Mouse (Mus musculus): ENCODE data around the gene Zfp292.

DNA sequence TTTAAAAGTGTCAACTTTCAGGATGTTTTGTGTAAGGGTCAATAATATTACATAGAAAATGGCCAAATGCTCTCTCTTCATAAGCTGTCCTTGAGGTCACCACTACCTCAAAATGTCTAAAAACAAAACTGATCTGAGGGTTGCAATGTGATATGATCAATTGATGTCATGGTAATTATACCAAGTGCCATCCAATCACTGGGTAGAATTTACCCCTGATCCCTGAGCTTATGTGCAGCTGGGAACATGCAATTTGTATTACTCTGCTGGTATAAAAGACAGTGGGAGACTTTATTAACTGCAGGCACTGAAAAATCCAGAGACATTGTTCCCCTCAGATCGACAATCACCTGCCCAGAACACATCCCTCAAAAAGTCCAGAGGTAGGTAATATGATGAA, 10.7 kb upstream of the Zfp292 start, which contains the start of gene Cga:
- TF ChIP-seq NRF1 (IDR thresholded peaks at IDR 0.05; ENCODE audit: low read depth, low read length), result no peak
- no peak for TF ChIP-seq CTCF (conservative IDR thresholded peaks at IDR 0.05 in 1 of 2, IDR thresholded peaks at IDR 0.05 in 1 of 2; ENCODE audit: low read depth in 2 of 2, low read length in 2 of 2)
- no peak for TF ChIP-seq USF2 (conservative IDR thresholded peaks at IDR 0.05; ENCODE audit: low read depth, low read length)
- TF ChIP-seq MAFK (IDR thresholded peaks at IDR 0.05; ENCODE audit: insufficient replicate concordance, low read length), result no peak
- TF ChIP-seq PAX5 (IDR thresholded peaks at IDR 0.05; ENCODE audit: low read length), result no peak
